Mouse (Mus musculus): Measurements from ENCODE around the gene Slc25a39.

Gene Slc25a39

DNA sequence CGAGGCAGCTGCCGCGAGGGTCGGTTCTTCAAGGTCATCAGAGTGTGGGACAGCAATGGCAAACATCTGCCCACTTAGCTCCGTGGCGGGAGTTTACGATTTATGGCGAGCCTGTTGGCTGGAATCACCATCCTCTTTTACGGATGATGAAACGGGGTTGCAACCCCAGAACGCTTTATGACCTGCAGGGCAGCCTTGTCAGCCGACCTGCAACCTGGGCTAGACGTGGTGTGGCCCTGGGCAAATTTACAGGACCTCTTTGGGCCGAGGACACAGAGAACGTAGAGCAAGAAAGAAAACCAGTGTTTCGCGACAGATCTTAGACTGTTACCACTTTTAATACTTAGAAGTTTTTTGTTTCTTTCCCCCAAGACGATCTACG lies at the start of gene Slc25a39:
Gene Slc25a39, minus strand, starts transcription at position 113 of the 382 bp plus-strand sequence.
- no peak for DNase-seq (ENCODE audit: low spot score in 2 of 2)

DNA sequence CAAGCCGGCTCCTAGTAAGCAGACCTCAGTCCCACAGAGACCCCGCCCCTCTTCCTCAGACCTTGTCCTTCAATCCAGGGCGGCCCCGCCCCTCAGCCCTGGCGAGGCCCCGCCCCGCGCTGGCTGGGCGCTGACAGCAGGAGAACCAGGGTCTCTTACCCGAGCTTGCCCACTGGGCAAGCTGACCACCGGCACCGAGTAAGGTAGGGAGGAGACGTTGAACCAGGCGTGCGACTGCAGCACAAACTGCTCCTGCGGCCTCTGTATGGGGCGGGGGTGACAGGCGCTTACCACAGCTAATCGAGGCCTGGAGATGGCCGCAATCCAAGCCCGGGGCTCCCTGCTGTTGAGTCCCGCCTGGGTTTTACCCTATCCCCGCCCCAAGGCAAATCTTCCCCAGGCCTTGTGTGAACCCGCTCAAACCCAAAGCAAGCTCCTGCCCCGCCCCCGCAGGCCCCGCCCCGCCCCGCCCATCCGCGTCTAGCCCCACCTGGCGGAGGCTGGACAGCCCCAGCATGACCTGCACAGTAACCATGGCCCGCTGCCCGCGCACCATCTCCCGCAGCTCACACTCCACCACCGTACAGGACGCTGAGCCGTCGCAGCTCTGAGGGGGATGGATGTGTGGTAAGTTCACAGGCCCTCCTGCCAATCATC lies 48.1 kb upstream of the Slc25a39 start:
- peak; percentile 38 to 46 for DNase-seq (ENCODE audit: low spot score in 2 of 2)

DNA sequence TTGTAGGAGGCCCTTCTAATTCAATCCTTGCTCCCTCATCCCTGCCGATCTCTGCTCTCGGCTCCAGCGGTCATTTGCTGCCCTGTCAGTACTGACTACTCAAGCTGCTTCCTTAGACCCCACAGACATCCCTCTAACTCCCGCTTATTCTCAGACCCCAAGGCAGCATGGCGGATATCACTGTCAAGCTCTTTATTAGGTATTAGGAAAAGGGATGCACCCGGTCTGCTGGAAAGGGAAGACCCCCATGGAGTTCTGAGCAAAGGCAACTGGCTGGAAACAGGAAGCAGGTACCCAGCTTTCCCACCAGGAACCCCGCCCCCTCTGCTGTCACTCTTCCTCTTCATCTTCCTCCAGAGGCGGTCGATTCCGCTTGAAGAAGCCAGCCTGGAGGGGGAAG lies 45.4 kb upstream of the Slc25a39 start:
- DNase-seq (ENCODE audit: low spot score in 2 of 2) = no peak

DNA sequence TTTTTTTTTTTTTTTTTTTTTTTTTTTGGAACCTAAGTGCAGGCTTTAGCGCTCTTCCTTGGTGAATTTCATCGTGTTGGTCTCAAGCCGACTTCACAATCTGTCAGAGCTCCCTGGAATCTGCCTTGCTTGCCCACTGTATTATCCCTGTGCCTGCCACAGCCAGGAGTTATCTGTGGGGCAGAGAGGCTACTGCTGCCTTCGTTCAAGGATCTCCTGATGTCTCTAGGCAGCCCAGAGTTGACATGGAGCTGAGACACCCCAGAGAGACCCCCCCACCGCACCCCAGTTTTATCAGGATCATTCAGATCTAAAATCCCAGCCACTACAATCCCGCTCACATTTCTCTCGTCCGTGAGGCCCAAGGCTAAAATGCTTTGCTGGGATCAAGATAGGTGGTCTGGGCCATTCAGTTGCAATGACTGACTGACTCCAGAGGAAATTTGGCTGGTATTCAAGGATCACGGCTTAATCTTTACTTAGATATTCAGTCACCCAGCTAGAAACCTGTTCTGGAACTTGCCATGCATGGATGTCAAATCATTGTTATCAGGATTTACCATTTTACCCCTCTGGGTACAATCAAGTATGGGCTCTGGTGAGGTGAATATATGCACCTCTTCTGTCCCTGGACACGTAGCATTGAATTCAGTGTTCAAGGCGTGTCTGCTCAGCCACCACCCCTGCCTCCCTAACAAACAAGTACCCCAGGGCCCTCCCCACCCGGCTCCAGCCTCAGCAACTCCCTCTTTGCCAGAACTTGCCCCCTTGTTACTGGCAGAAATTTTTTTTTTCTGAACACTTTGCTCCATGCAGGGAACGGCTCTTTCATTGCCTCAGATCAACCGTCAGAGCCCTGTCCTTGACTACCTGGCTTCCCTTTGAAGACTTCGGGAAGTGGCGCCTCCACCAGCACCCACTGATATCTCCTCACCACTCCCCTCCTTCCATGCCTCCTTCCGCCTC lies 41.6 kb upstream of the Slc25a39 start:
- DNase-seq (ENCODE audit: low spot score in 2 of 2) = peak in 1 of 2 experiments; percentile 54

DNA sequence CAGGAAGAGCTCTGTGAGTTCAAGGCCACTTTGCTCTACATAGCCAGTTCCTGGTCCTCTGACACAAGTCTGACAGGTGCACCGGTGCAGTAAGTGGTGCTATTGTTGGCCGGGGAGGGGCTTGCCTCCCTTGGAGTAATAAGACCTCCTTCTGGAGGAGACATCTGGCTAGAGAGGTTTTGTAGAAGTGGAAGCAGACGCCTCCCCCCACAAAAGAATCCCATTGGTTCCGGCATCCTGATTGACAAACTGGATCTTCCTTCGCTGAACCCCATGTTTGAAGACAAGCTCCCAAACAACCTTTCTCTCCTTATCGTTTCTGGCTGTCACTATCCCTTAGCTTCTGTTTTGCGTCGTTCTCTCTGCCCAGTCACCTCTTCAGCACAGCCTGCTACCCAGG lies 40.6 kb upstream of the Slc25a39 start:
- DNase-seq (ENCODE audit: low spot score in 2 of 2) = peak; percentile 51 to 65

DNA sequence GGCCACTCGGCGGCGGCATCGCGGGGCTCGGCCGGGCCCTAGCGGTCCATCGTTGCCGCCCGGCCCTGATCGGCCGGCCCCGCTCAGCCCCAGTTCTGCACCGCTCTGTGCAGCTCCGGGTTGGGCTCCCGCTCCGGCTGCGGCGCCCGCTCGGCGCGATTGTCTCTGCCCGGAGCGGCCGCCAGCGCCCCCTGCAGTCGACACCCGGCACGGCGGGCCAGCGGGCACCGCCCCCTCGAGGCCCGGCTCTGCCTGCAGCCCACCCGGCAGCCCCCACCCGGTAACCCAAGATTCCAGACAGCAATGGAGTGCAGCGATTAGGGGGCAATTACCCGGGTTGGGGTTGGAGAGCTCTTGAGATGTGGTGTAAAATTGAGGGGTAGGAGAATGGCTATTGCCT lies 39.8 kb upstream of the Slc25a39 start, which contains the start of gene Fam171a2:
Gene Fam171a2, minus strand, starts transcription at position 186 of the 400 bp plus-strand sequence.
- peak; percentile 77 to 84 for DNase-seq (ENCODE audit: low spot score in 2 of 2)

DNA sequence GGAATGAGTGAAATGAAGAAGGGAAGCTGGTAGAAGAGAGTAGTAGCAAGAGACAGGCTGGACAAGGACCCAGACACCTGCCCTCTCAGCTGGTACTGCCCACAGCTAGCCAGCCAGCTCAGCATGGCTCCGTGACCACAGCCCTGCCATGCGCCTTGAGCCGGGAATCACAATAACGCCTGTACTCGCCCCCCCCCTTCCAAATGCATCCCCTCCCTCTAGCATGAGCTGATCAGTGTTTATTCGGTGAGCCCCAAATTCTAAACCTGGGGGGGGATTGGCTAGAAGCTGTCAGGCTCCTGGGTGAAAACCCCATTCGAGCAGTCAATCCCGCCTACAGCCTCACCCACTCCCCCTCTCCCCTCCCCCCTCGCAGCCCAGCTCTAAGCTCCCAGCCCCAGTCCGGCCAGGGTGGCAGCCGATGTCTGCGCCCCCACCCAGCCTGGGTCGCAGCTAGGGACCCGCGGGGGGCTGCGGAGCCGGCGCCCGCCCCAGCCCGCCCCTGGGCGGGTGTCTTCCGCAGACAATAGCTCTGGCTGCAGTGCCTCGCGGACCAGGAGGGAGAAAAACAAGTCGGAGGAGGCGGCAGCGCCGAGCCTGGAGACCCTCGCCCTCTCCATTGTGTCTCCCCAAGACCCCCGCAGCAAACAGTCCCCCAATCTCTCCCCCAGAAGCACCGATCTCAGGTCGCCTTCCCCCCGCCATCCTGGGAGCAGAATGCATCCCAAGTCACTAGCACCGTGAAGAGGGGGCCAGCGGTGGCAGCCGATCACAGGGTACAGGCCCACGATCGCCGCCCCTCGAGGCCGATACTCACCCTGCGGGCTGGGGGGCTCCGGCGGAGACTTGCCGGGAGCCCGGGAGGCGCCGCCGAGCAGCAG lies 39.1 kb upstream of the Slc25a39 start:
- peak in 1 of 2 experiments; percentile 39 for DNase-seq (ENCODE audit: low spot score in 2 of 2)

DNA sequence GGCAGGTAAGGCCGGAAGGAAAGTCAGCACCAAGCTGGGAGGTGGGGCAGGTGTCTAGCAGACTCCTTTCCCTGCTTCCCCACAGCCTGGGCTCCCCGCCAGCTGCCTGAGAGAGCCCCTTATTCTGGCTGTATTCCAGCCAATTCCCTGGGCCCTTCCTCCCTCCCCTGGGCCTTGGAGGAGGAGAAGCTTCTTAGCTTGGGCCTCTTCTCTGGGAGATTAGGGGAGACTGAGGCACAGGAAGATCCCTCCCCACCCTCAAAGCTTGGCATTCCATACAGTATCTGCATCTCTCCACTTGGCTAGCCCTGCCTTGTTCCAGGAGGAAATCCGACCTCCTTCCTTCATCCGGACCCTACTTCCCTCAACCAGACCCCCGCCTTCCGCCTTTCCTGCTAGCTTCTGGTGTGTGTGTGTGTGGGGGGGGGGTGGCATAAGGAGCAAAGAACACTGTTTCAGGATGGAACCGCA lies 38.2 kb upstream of the Slc25a39 start:
- DNase-seq (ENCODE audit: low spot score in 2 of 2) = no peak

DNA sequence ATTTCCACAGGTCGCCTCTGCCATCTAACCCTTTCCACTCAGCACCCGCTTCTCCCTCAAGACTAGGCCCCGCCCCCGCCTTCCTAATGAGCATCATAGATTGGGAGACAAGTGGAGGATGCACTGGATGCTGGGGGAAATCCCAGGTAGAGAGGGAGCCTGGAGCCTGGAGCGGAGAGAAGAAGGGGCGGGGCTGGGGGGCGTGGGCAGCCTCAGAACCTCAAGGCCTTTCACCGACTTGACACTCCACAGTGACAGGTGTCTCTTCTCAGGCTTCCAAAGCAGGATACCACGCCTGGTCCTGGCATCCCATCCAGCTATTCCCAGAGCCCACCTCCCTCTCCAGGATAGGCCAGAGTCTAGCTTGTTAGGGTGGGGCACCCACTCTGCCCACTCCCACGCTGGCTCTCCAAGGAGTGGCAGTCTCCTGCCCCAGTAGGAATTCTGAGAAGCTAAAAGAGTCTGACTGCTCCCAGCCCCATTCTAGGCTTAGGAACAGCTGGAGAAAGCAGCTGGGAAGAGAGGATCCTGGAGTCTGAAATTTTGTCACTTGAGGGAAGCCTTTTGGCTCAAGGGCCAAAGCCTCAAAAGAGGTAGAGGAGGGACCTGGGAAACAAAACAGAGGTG lies 37.6 kb upstream of the Slc25a39 start:
- DNase-seq (ENCODE audit: low spot score in 2 of 2) = peak; percentile 45 to 57

DNA sequence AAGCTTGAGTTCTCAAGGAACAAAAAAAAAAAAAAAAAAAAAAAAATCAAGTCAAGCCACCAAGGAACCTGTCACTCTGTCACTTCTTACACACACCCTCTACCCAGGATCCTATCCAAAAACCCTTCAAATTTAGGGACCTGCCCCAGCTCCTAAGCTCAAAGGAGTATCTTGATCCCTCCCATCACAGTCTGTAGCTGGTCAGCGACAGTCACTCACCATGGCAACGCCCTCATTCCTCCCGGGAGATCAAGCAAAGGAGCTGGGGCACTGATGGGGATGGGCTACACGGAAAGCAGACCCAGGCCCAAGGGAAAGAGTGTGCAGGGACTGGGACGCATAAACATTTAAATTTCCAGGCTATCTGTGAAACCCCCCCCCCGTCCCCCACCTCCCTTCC lies 37.0 kb upstream of the Slc25a39 start:
- no peak for DNase-seq (ENCODE audit: low spot score in 2 of 2)

DNA sequence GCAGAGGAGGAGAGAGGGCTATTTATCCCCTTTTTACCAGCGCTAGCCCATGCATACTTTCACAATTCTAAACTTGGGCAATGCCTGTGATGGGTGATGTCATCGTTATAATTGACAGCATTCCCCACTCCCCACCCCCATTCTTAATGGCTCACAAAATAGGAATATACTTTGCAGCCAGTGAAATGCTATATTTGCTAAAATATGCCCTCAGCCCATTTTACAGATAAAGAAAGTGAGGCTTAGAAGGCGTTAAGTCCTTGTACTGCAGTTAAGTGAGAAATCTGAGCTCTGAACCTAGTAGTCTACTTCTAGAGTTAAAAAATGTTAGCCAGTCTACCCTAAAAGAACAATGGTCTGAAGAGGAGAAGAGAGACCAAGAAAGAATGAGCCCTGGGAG lies 36.6 kb upstream of the Slc25a39 start:
- no peak for DNase-seq (ENCODE audit: low spot score in 2 of 2)

DNA sequence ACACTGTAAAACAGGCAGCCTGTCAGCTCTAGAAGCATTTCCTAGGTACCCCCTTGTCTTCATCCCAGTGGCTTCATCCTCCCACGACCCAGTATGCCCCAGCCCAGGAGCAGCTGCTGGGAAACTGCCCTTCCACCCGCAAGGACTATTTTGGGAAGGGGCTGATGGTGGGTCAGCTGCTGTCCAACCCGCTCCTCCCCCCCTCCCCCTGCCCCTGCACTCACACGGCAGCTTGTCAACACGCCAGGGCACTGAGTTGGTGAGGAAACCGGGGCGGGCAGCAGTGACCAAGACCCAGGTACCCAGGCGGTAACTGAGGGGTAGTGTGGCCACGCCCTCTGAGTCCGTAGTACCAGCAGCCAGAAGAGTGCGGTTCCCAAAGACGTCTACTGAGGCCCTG lies 36.0 kb upstream of the Slc25a39 start:
- no peak for DNase-seq (ENCODE audit: low spot score in 2 of 2)

DNA sequence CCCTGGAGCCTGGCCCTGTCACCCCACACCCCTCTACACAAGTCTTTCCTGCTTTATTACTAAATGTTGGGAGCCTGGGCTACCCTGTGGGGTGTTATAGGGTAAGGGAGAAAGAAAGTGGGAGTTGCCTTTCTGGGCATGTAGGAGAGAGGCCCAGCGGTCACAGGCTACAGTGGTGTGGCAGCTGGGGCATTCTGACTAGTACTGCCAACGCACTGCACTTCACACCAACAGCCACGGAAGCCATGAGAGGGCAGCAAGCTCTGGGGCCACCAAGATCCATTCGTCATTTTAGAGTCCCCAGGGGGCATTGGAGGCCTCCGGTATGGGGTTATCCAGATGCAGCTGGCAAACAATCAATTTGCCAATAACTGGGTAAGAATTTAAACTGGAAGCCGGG lies 34.3 kb upstream of the Slc25a39 start:
- no peak for DNase-seq (ENCODE audit: low spot score in 2 of 2)

DNA sequence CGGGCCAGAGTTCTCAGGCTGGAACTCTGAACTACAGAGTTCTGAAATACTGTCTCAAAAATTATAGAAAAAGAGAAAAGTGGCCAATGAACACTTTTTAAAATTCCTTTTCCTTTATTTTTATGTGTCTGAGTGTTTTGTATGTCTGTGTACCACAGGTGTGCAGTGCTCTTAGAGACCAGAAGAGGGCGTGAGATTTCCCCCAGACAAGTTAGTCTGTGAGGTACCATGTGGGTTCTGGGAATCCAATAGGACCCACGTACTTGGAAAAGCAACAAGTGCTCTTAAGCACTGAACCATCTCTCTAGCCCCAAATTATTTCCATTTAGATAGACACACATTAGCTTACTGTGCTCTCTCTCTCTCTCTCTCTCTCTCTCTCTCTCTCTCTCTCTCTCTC lies 33.7 kb upstream of the Slc25a39 start:
- no peak for DNase-seq (ENCODE audit: low spot score in 2 of 2)

DNA sequence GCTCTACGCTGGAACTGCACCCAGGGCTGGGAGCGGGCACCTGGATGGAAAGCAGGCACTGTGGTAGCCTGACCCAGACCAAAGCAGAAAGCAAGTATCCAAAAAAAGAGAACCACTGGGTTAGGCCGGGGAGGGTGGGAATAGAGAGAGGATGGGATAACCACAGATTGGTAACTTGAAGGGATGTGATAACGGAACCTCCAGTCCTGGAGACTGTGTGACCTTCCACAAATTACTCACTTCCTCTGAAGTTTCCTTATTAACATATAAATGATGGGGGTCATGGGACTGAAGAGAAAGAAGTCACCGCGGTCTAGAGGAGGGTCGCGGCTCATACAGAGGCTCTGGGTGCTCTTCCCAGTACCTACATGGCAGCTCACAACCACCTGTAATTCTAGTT lies 32.5 kb upstream of the Slc25a39 start:
- no peak for DNase-seq (ENCODE audit: low spot score in 2 of 2)

DNA sequence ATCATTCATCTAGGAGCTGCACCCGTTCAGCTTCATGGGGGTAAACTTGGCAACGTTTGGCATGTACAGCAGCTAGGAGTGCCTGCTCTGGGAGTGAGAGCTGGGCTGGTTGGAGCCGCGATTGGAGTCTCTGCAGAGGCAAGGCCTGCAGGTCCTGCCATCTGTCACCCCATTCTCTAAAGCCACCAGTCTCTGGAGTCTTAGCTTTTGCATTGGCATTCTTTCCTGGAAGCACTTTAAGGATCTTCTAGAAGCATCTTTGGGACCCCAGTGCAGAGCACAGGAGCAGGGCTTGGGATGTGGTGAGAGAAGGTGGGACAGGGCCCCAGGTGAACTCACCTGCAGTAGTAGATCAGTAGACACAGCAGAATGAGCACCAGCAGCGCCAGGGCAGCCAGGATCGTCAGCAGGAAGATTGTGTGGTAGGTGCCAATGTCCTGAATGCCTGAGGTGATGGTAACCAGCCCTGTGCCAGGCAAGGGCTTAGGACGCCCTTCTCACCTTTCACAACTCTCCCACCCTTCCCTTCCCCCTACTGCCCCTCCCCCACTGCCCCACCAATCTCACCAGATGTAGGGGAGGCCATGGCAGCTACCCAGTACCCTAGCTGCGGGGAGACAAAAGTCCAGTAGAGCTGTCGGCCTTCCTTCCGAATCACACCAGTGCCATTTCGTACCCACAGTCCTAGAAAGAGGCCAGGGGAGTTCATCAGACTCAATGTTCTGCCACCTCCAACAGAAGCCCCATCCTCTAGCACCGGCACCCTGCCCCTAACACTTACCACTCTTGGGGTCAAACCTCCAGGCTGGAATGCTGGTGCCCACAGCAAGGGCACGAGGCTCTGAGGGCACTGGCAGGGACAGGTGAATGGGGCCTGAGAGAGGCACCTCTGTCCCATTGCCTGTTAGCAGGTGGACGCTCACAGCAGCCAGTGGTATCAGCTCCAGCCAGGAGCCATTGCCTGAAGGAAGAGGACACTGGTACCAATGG lies 31.6 kb upstream of the Slc25a39 start:
- DNase-seq (ENCODE audit: low spot score in 2 of 2) = no peak

DNA sequence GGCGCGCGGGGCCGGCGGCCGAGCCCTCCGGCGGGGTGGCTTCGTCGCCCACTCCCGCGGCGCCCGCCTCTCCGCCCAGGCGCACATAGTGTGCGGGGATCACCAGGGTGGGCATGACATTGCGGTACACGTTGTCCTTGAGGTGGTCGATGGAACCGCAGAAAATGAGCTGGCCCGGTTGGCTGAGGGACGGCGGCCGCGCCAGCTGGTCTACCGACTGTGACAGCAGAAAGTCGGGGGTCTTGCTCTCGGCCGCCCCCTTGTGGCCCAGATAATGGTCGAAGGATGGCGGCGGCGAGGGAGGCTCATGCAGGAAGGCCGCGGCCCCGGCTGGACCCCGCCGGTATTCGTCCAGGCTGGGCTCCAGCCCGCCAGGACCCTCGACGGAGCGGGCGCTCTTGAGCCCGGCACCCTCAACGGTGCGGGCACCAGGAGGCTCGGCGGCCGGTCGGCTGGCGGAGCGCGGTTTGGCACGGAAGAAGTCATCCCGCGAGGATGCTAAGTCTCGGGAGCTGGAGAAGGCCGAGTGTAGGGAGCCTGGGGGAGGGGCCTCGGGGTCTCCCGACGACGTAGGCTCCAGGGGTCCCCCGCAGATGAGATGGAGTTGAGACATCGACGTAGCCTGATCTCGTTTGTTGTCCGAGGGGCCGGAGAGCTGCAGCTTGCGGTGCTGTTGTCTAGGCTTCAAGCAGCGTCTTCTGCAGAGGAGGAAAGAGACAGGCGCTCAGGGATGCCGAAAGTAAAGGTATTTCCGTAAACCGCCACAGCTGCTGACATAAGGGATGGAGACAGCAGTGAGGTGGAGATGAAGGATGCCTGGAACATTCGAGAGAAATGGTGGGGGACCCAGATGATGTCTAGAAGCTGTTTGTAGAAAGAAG lies 30.7 kb upstream of the Slc25a39 start:
- peak; percentile 80 to 81 for DNase-seq (ENCODE audit: low spot score in 2 of 2)

DNA sequence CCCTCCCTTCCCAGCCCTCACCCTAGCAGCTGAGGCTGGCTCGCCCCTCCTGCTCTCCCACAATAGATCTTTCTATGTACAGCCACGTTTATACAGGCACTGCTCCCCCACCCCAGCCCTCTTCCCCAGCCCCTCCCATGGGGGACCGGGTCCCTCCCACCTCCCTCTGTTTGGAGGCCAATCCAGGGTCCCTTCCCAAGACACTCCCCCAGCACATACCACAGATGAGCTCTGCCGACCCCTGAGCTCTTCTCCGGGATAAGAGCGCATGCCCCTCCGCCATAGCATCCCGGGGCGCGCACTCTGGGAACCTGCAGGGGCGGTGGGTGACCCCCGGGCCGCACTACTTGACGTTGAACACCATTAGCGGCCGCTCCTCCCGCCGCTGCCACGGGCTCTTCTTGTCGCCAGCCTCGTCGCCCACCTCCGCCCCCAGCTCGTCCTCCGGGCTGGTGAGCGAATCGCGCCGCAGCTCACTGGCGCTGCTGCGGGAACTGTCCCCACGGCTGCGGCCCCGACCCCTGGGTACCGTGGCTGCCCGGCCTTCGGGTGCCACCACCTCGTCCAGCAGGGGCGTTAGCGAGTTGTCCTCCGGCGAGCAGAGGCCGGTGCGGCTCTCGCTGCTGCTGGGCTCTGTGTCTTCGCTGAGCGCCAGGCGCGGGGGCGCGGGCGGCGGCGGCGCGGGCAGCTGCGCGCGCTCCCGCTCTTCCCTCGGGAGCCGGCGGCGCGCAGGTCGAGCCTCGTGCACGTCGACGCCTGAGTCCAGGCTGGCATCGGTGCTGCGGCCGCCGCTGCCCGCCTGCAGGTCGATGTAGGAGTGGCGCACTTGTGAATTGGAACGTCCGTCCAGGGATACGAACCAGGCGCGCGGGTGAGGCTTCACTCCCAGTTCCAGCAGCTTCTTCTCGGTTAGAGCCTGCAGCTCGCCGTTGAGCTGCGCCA lies 29.6 kb upstream of the Slc25a39 start:
- DNase-seq (ENCODE audit: low spot score in 2 of 2) = peak; percentile 72 to 75
